Mouse (Mus musculus) kidney, postnatal 4 days (tissue): Measurements from ENCODE around the gene Fam81a.

ENCODE experiments used
- DNase-seq, 2 experiments: peaks; one replicate each; pipeline ENCODE4 v3.0.0; 2021; ENCODE audit warnings: mixed read lengths in 2 of 2

Fam81a gene

DNA sequence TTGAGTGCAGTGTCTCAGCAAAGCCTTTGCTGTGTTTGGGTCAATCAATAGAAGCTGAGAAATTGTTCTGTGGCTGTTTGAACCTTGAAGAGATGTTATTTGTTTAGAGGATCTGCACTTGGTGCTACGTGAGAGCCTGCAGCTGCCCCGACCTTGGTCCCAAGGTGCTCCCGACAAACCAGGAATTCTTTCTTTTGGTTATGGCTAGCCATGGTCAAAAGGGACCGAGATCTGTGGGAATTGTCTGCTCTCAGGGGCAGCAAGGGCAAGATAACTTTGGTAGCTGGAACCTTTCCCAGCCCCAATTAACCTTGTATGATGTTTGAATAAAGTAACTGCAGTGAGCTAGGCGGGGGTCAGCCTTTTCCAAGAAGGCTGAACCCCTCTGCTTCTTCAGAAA is 34.2 kb downstream of the Fam81a start:
- DNase-seq: no peak

- no peak for DNase-seq
These were observed 36.8 kb downstream of the Fam81a start for GRCm38 (mm10) chr9:70105573-70105972.

DNA sequence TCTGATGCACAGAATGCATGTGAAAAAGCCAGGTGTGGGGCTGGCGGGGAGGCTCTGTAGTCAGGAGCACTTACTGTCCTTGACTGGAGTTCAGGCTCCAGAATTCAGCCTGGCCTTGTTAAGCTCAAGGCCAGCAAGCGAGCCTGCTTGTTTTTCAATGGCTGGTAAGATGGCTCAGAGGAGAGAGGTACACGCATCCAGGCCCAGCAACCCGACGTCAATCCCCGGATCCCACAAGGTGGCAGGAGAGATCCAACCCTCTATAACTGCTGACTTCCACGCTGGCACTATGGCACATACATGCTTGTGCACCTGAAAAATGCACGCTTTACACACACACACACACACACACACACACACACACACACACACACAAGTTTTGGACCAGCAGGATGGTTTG is 39.3 kb downstream of the Fam81a start:
- DNase-seq: peak; percentile 29 to 31

DNA sequence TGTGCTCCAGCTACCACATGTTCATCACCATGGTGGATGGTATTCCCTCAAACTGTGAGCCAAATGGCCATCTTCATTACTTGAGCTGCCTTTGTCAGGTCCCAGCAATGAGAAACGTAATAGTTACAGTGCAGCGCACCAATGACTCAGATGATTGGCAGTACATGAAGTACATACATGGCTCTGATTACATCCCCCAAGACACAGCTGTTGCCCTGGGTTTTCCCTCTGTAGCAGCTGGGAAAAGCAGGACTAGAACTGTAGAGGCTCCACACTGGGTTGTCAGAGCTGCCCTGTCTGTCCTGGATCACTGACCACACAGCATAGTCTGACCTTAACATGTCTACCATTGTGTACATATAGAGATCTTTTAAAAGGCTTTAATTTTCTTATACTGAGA is 44.8 kb downstream of the Fam81a start:
- no peak for DNase-seq

- DNase-seq: no peak
These were observed 47.3 kb downstream of the Fam81a start for GRCm38 (mm10) chr9:70095016-70095415.

GRCm38 (mm10) chr9:70090541-70090940 is 51.8 kb downstream of the Fam81a start:
- no peak for DNase-seq

- DNase-seq: no peak
These were observed 53.6 kb downstream of the Fam81a start for GRCm38 (mm10) chr9:70088786-70089096.

DNA sequence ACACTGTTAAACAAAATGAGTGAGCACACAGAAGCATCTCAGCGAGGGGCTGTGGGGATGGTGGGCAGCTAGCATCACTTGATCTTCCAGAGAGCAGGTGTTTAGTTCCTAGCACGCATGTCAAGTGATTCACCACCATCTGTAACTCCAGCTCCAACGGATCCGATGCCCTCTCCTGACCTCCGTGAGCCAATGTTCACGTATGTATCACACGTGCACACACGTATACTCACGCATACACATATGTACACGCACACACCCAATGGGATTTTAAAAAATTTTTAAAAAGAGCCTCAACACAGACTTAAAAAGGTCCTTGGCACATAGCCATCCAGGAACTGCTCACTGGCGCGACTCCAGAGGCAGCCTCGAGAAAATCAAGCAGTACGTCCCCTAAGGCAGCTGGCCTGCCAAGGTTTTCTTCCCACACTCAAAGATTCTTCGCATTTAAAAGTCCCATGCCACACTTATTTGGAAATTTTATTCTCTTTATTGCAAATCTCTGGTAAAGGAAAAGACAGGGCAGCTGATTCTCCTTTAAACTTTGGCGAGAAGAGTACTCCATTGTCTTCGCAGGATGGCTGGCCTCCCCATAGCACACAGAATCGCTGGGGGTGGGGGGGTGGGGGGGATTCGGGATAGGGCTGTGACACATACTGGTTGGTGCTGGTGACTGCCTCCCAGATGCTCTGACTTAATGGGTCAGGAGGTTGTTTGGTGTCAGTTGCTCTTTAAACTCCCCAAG is 54.1 kb downstream of the Fam81a start:
- DNase-seq: peak; percentile 69 to 72

GRCm38 (mm10) chr9:70087379-70087778 is 55.0 kb downstream of the Fam81a start:
- no peak for DNase-seq

DNA sequence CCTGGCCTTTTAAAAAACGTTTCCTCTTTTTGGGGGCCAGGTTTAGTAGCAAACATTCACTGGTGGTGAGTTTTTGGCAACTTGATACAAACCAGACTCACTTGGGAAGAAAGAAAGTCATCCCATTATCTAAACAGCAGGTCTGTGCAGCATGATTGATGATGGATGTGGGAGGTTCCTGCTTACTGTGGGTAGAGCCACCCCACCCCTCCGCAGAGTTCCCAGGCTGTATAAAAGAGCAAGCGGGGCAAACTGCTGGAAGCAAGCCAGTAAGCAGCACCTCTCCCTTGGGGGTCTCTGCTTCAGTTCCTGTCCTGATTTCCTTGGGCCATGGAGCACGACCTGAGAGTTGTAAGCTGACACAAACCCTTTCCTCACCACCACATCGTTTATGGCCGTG is 56.3 kb downstream of the Fam81a start:
- peak; percentile 26 to 45 for DNase-seq

GRCm38 (mm10) chr9:70084107-70084506 is 58.3 kb downstream of the Fam81a start:
- peak; percentile 75 for DNase-seq

DNA sequence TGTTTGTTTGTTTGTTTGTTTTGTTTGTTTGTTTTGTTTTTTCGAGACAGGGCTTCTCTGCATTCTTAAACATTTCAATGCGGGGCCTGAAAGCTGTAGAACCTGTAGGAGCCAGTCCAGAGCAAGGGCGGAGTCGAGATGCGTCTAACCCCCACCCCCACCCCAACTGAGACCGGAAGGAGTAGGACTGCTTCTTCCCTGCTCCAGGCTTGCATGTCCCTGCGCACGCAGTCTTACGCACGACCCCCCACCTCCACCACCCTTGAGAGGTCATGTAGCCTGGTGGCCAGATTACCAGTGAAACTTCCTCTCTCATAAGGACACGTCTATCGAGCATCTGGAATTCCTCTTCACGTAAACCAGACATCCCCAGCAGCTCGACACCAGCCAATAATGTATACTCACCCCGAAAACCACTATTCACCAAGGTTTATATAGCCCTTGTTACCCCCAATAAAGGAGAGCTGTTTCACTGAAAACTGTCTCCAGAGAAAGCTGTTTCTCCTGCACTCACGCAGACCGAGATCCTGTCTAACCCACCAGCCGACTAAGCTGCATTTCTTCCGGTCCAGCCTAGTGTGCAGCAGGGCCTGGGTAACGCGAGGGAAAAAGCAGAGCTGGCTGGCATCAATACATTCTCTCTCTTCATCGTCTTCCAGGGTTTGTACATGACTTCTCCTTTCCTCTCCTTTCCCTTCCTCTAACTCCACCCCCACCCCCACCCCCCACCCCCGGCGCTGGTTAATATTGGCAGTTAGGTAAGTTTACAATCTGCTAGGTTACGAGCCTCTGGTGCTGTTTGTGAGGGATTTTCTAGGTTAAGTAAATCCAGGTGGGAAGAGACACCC is 59.8 kb downstream of the Fam81a start:
- no peak for DNase-seq

- DNase-seq: no peak
These were observed 60.6 kb downstream of the Fam81a start for GRCm38 (mm10) chr9:70081767-70082166.

DNA sequence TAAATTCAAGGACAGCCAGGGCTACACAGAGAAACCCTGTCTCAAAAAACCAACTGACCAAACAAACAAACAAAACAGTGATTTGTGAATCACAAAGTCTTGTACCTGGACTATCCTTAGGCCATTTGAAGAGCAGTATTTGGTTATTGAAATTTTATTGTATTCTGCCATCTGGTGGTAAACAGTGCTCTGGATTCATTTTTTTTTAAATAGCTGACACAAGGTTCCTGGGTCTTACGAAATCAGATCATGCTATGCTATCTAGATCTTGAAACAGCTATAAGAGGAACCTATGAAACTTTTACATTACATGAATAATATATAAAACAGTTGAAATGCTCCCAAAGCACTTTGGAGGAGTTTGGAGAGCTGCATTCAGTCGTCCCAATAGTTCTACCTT is 61.4 kb downstream of the Fam81a start:
- DNase-seq: no peak

GRCm38 (mm10) chr9:70080027-70080800 is 62.1 kb downstream of the Fam81a start:
- no peak for DNase-seq

DNA sequence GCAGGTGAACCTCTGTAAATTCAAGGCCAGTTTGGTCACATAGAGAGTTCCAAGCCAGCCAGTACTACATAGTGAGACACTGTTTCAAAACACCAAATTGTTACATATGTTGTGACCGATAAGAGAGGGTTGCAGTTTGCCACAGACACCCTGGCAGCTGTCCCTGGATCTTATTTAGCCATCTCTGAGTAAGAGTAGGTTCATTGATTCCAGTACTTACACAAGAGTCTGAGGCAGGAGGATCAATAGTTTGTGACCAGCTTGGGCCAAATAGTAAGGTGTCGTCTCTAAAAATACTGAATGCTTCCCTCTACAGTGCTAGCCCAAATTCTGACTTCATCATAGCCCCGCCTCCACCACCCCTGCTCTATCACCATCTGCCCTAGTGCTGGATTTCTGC is 64.3 kb downstream of the Fam81a start:
- DNase-seq: no peak

GRCm38 (mm10) chr9:70077170-70077569 is 65.2 kb downstream of the Fam81a start:
- DNase-seq: no peak

- no peak for DNase-seq
These were observed 70.0 kb downstream of the Fam81a start for GRCm38 (mm10) chr9:70072387-70072786.

DNA sequence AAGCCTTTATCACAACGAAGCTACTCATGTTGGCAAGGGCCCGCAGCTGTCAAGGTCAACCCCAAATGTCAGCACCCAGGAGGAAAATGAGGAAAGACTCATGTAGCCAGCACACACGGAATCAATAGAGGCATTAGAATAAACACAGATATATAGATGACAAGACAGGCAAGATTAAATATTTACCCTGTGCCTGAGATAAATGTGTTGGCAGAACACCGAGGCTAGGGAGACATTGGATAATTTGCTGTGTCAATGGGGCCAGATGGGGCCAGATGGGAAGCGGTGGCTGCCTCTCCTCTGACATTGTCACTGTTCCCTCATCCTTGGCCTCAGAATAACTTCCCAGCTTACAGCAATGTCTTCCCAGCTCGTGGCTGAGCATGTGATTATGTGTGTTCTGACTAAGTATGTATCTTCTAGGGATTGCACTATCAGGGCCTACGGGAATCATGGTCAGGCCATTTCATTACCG is 72.4 kb downstream of the Fam81a start:
- DNase-seq: no peak

DNA sequence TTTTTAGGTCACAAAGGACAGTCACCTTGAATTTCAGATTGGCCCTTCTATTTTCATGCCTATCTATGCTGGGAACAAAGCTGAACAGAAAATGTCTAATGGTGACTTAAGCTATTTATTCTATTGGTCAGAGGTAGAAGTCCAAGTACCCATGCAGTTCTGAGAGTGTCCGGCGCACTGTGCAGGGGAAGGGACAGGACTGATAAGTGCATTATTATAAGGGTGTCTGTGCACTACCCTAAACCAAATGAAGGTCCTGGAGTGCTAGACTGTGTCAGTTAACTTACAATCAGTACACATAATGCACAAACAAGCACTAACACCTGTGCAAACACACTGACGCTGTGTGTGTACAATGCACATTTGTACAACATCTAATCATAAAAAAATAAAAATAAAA is 74.9 kb downstream of the Fam81a start:
- DNase-seq: no peak

- no peak for DNase-seq
These were observed 80.3 kb downstream of the Fam81a start for GRCm38 (mm10) chr9:70062012-70062411.

DNA sequence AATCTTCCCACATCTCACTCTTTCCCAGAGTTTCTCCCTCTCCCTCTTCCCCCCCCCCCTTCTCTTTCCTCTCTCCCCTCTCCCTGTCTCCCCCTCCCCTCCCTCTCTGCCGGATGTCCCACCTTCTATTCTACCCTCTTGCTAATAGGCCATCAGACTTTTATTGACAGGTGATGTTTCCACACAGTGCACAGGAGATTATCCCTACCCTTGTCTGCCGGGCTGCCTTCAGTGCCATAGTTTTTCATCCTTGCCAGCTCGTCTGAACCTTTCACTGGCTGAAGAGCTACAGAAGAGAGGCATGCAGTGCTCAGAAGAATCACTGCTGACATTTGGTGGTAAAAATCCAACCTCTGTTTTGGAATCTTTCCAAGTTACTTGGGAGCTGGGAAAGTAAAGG is 88.9 kb downstream of the Fam81a start:
- no peak for DNase-seq

DNA sequence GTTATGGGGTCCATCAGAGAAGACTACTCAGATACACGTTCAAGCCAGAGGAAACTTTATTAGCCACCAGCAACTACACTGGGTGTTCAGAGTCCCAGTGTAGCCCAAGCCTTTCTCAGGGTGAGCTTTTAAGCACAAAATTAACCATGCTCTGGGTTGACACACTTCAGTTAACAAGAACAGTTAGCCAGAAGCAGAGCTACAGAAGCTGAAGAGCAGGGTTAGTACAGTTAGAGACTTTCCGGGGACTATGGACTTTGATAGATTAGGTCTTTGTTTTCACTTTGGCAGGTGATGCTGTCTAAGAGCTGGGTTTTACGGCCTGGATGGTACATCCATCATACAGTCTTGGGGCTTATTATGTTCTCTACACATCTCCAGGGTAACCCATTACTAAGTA is 89.6 kb downstream of the Fam81a start:
- no peak for DNase-seq

DNA sequence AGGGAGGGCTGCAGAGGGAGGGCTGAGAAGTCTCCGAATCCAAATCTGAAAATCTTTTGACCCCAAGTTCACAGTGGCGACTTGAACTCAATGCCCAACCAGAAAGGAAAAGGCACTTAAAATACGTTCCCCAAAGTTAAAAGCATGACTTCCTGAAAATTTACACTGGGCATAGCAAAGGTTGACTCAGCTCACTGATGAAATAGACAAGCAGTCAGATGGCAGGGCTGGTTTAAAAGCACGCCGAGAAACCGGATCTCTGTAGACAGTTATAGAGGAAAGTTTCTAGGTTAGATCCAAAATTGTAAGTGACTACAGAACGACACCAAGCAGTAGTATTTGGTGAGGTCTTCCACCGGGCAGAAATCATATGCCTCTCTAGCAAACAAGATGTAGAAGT is 92.5 kb downstream of the Fam81a start:
- DNase-seq: no peak
